Mouse (Mus musculus) ES-Bruce4 (cell line): ENCODE measurements around the gene Asb2.

Experiments used
- CTCF ChIP-seq: IDR thresholded peaks from one replicate; pipeline ENCODE4 v1.8.1; 2011; ENCODE audit warnings: low read depth, low read length
- EP300 ChIP-seq: IDR thresholded peaks from 2 replicates; pipeline ENCODE4 v1.6.1; 2011; ENCODE audit warnings: low read depth, low read length; ENCODE audit not compliant: insufficient read depth
- POLR2A ChIP-seq: IDR thresholded peaks from one replicate; pipeline ENCODE4 v1.8.1; 2011; ENCODE audit warnings: low read length; ENCODE audit not compliant: insufficient read depth

GRCm38 (mm10) chr12:103370861-103371260 lies 15.1 kb upstream of the Asb2 start:
- no peak for TF ChIP-seq CTCF
- no peak for TF ChIP-seq EP300
- TF ChIP-seq POLR2A: no peak
